Mouse (Mus musculus) myocyte (in vitro differentiated cells): ENCODE measurements at regions not wholly inside any gene's neighbourhood (a gene's known extent, or its start where the extent isn't known, plus 50 kb on each side); places are given as distances from the start of the nearest gene placed in this dataset.

Experiments used
- H3K27me3 ChIP-seq: one replicate; pipeline ENCODE4 v1.6.1; 2011; ENCODE audit not compliant: control insufficient read depth, insufficient read depth, insufficient read length
- H3K36me3 ChIP-seq: one replicate; pipeline ENCODE4 v1.6.1; 2011; ENCODE audit not compliant: control insufficient read depth, insufficient read depth
- H3K4me2 ChIP-seq: one replicate; pipeline ENCODE4 v1.6.1; 2011; ENCODE audit warnings: low read depth, control low read depth
- H3K4me3 ChIP-seq: one replicate; pipeline ENCODE4 v1.5.1; 2011; ENCODE audit warnings: mild to moderate bottlenecking, control low read depth, moderate library complexity
- H3K79me2 ChIP-seq: one replicate; pipeline ENCODE4 v1.6.1; 2011; ENCODE audit not compliant: control insufficient read depth, insufficient read depth
- H3ac ChIP-seq: one replicate; pipeline ENCODE4 v1.6.1; 2011; ENCODE audit not compliant: control insufficient read depth, insufficient read length
- CEBPB ChIP-seq: IDR thresholded peaks from 2 replicates; pipeline ENCODE4 v1.6.1; 2011; ENCODE audit warnings: mild to moderate bottlenecking, moderate library complexity; ENCODE audit not compliant: poor library complexity, insufficient read depth, severe bottlenecking
- E2F4 ChIP-seq: IDR thresholded peaks from one replicate; pipeline ENCODE4 v1.6.1; 2011; ENCODE audit warnings: mild to moderate bottlenecking, control low read depth, moderate library complexity; ENCODE audit not compliant: insufficient read depth
- MAX ChIP-seq: IDR thresholded peaks from one replicate; pipeline ENCODE4 v1.6.1; 2011; ENCODE audit warnings: low read depth, mild to moderate bottlenecking, control low read depth
- MYOD1 ChIP-seq, 3 experiments: IDR thresholded peaks; one replicate each; pipeline ENCODE4 v1.6.1; 2011; ENCODE audit warnings: control low read depth in 2 of 3, low read depth in 2 of 3, mild to moderate bottlenecking in 2 of 3, moderate library complexity in 1 of 3; ENCODE audit not compliant: insufficient read length in 2 of 3, control insufficient read depth in 1 of 3
- MYOG ChIP-seq, 3 experiments: IDR thresholded peaks; one replicate each; pipeline ENCODE4 v1.6.1; 2011; ENCODE audit warnings: control low read depth in 2 of 3, low read depth in 2 of 3, mild to moderate bottlenecking in 2 of 3; ENCODE audit not compliant: insufficient read length in 2 of 3, control insufficient read depth in 1 of 3, insufficient read depth in 1 of 3
- POLR2A ChIP-seq: IDR thresholded peaks from one replicate; pipeline ENCODE4 v1.6.1; 2011; ENCODE audit warnings: low read depth, mild to moderate bottlenecking, control low read depth, moderate library complexity; ENCODE audit not compliant: insufficient read length
- POLR2AphosphoS2 ChIP-seq: IDR thresholded peaks from one replicate; pipeline ENCODE4 v1.6.1; 2011; ENCODE audit warnings: low read depth, control low read depth; ENCODE audit not compliant: insufficient read length
- REST ChIP-seq: IDR thresholded peaks from one replicate; pipeline ENCODE4 v1.6.1; 2011; ENCODE audit warnings: mild to moderate bottlenecking, control low read depth, moderate library complexity; ENCODE audit not compliant: insufficient read depth, insufficient read length
- SRF ChIP-seq: IDR thresholded peaks from one replicate; pipeline ENCODE4 v1.6.1; 2011; ENCODE audit warnings: low read depth; ENCODE audit not compliant: control insufficient read depth, insufficient read length
- TCF12 ChIP-seq: IDR thresholded peaks from one replicate; pipeline ENCODE4 v1.6.1; 2011; ENCODE audit warnings: mild to moderate bottlenecking, control low read depth; ENCODE audit not compliant: poor library complexity, insufficient read depth, severe bottlenecking
- TCF3 ChIP-seq: IDR thresholded peaks from one replicate; pipeline ENCODE4 v1.6.1; 2011; ENCODE audit warnings: low read depth, control low read depth; ENCODE audit not compliant: insufficient read length
- USF1 ChIP-seq: IDR thresholded peaks from one replicate; pipeline ENCODE4 v1.6.1; 2011; ENCODE audit warnings: low read depth, mild to moderate bottlenecking, control low read depth, moderate library complexity

GRCm38 (mm10) chr11:117422713-117423112, 61.5 kb upstream of the Gm11733 start:
- Histone ChIP-seq H3K27me3 (peaks cover 30% of the 10 kb centered on the region), H3K79me2 (no peaks in the 10 kb centered on the region), H3ac (no peak overlapping the region), H3K4me2 (no peak overlapping the region), H3K4me3 (no peak overlapping the region), H3K36me3 (no peaks in the 10 kb centered on the region)
- TF ChIP-seq TCF3 (no peak), POLR2AphosphoS2 (no peak), SRF (no peak)

- no peak overlapping the region for H3ac ChIP-seq
- H3K4me3 ChIP-seq, result no peak overlapping the region
- no peak overlapping the region for H3K4me2 ChIP-seq
- TF ChIP-seq E2F4, result no peak
- no peak for TF ChIP-seq CEBPB
- TF ChIP-seq TCF3, result no peak
- no peak for TF ChIP-seq MYOG (IDR thresholded peaks at IDR 0.05; ENCODE audit: control insufficient read depth in 1 of 3, insufficient read depth in 1 of 3, insufficient read length in 2 of 3, low read depth in 2 of 3)
- no peak for TF ChIP-seq POLR2AphosphoS2
- TF ChIP-seq POLR2A, result no peak
- peaks cover 36% of the 10 kb centered on the region for H3K27me3 ChIP-seq
- no peaks in the 10 kb centered on the region for H3K36me3 ChIP-seq
- H3K79me2 ChIP-seq, result no peaks in the 10 kb centered on the region
Observed at GRCm38 (mm10) chr11:117423422-117423821, 60.7 kb upstream of the Gm11733 start.

GRCm38 (mm10) chr11:117425466-117425865, 58.7 kb upstream of the Gm11733 start:
- Histone ChIP-seq H3K27me3 (peaks cover 38% of the 10 kb centered on the region), H3K4me3 (no peak overlapping the region), H3K79me2 (no peaks in the 10 kb centered on the region), H3ac (no peak overlapping the region), H3K4me2 (no peak overlapping the region), H3K36me3 (no peaks in the 10 kb centered on the region)
- no peak for TF ChIP-seq POLR2A
- no peak for TF ChIP-seq TCF12
- no peak for TF ChIP-seq REST
- TF ChIP-seq E2F4, result no peak
- TF ChIP-seq USF1, result no peak
- TF ChIP-seq MYOD1 (IDR thresholded peaks at IDR 0.05; ENCODE audit: control insufficient read depth in 1 of 3, insufficient read length in 2 of 3, low read depth in 2 of 3), result no peak
- no peak for TF ChIP-seq POLR2AphosphoS2
- TF ChIP-seq CEBPB, result no peak
- TF ChIP-seq SRF, result no peak
- TF ChIP-seq TCF3, result no peak
- no peak for TF ChIP-seq MAX

- Histone ChIP-seq H3K4me2 (no peak overlapping the region), H3ac (no peak overlapping the region), H3K79me2 (no peaks in the 10 kb centered on the region), H3K4me3 (no peak overlapping the region), H3K27me3 (peaks cover 39% of the 10 kb centered on the region), H3K36me3 (no peaks in the 10 kb centered on the region)
- TF ChIP-seq E2F4 (no peak), MYOG (IDR thresholded peaks at IDR 0.05; ENCODE audit: control insufficient read depth in 1 of 3, insufficient read depth in 1 of 3, insufficient read length in 2 of 3, low read depth in 2 of 3) (no peak), USF1 (no peak), CEBPB (no peak), MAX (no peak), MYOD1 (IDR thresholded peaks at IDR 0.05; ENCODE audit: control insufficient read depth in 1 of 3, insufficient read length in 2 of 3, low read depth in 2 of 3) (no peak), POLR2AphosphoS2 (no peak), REST (no peak), POLR2A (no peak), TCF3 (no peak), SRF (no peak), TCF12 (no peak)
Observed at GRCm38 (mm10) chr11:117425927-117426326, 58.2 kb upstream of the Gm11733 start.

- TF ChIP-seq REST (no peak), SRF (no peak), E2F4 (no peak), TCF3 (no peak), CEBPB (no peak), TCF12 (no peak), MAX (no peak)
- no peaks in the 10 kb centered on the region for H3K79me2 ChIP-seq
- H3K27me3 ChIP-seq, result peaks cover 37% of the 10 kb centered on the region
Observed at GRCm38 (mm10) chr11:117426651-117427050, 57.5 kb upstream of the Gm11733 start.

More at GRCm38 (mm10) chr11:117426651-117427050, 57.5 kb upstream of the Gm11733 start:
- Histone ChIP-seq H3K4me3 (no peak overlapping the region), H3ac (no peak overlapping the region), H3K36me3 (no peaks in the 10 kb centered on the region), H3K4me2 (no peak overlapping the region)
